Comparison of ENCODE assay signal across 8 mouse cellular contexts in the genomic region with DNA sequence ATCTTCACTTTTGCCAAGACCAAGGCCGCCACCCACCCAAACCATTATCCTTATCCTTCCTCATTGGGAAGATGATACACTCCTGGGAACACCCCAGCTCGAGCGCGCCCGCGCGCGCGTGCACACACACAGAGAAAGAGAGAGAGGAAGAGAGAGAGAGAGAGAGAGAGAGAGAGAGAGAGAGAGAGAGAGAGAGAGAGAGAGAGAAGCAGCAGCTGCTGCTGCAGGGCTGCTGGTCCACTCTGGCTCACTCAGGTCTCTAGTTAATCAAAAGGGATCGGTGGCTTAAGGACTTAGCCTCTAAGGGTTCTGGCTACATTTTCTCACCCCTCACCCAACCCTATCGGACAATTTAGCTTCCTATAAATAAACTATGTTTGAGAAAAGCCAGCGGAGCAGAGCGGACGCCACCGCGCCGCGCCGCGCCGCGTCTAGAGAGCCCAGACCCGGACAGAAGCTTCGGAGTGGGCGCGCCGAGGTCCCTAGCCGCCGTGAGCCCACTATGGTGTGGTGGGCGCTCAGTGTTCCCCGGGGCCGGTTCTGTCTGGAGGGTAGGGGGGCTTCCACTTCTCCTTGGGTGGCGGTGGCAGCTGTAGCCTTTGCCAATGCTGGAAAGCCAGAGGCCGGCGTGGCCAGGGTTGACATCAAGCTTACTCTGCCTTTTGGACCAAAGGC. TPM values are rescaled to one million over a fixed set of nuclear protein-coding genes. Genes with fewer than 3 reads are reported as not detected.
A peak's percentile ranks its signal among the peaks of the same experiment; 100 is the strongest.
DNase-seq lines count a peak whose midpoint lies in the region; ATAC-seq lines count a peak whose summit lies in the region.

No protein-coding gene starts in this region.

- ATAC-seq in midbrain, embryonic 11.5 days (ENCODE audit: low FRiP score) = no peak

- peak overlapping the region; percentile 30 for H3K4me3 ChIP-seq in midbrain, embryonic 11.5 days (ENCODE audit: low read depth, low read length)

- H3K27me3 ChIP-seq in midbrain, embryonic 11.5 days (ENCODE audit: control insufficient read depth, insufficient read depth, low read length) = peaks cover 11% of the 10 kb centered on the region

- H3K9ac ChIP-seq in midbrain, embryonic 11.5 days (ENCODE audit: low read length) = no peak overlapping the region

- DNase-seq in cerebellum, postnatal 14 days = peak; percentile 15 to 16
- DNase-seq in cerebellum, adult 11-12 months = no peak
- DNase-seq in thymus, postnatal 4 days = peak; percentile 6
- DNase-seq in thymus, postnatal 0 days (ENCODE audit: low spot score) = no peak
- peak; percentile 13 for DNase-seq in heart, postnatal 4 days
- peak; percentile 90 for DNase-seq in midbrain, embryonic 11.5 days (ENCODE audit: low spot score, missing footprints)
- no peak for DNase-seq in spleen, adult 12 weeks (ENCODE audit: low spot score)
- DNase-seq in cerebellum, adult 11 months = no peak

- H3K4me2 ChIP-seq in midbrain, embryonic 11.5 days = peak overlapping the region; percentile 72

- H3K36me3 ChIP-seq in midbrain, embryonic 11.5 days (ENCODE audit: control insufficient read depth, insufficient read depth, low read length) = no peaks in the 10 kb centered on the region

- 23% methylated on average over 35 of the region's 35 CpGs for WGBS in midbrain, embryonic 11.5 days

- H3K4me1 ChIP-seq in midbrain, embryonic 11.5 days (ENCODE audit: control insufficient read depth, insufficient read depth, low read length) = no peaks in the 10 kb centered on the region

- H3K27ac ChIP-seq in midbrain, embryonic 11.5 days (ENCODE audit: low read depth, low read length) = no peak overlapping the region

- no peaks in the 10 kb centered on the region for H3K9me3 ChIP-seq in midbrain, embryonic 11.5 days (ENCODE audit: control insufficient read depth, low read length)

RNA-seq across cellular contexts. Expression of a gene that starts 0.9 kb away (rescaled TPM):
- 0.77 and 0.88 TPM in 2 replicates for polyA plus RNA-seq in thymus, postnatal 0 days (2015; fragmentation: Nextera tagmentation; extraction: Ambion mirVana)
- 10 to 100 TPM; 16.4 to 16.6 TPM for total RNA-seq in heart, postnatal 4 days (2021)
- 3.8 and 4.5 TPM in 2 replicates for polyA plus RNA-seq in midbrain, embryonic 11.5 days (2014; fragmentation: Nextera tagmentation; extraction: Ambion mirVana)

Comparison
In these comparisons a context has a peak if more than half of its experiments do, and no peak if none do; other contexts are left out.
1. DNase-seq: peak in cerebellum, postnatal 14 days (2 of 2), thymus, postnatal 4 days (single experiment), heart, postnatal 4 days (single experiment) and midbrain, embryonic 11.5 days (single experiment); none in cerebellum, adult 11-12 months (single experiment), thymus, postnatal 0 days (single experiment), spleen, adult 12 weeks (single experiment) and cerebellum, adult 11 months (single experiment).